Mouse (Mus musculus) gastrocnemius, adult 2 months (tissue): Measurements from ENCODE around the gene Socs3. TPM values are rescaled to one million over a fixed set of nuclear protein-coding genes. Genes with fewer than 3 reads are reported as not detected.

Experiments
- DNase-seq: peaks from one replicate; pipeline ENCODE4 v3.0.0; 2022
- H3K27ac ChIP-seq: fragments of 200-600 bp; 2 replicates; pipeline ENCODE4 v1.8.1; 2022; ENCODE audit warnings: mild to moderate bottlenecking
- H3K4me3 ChIP-seq: fragments of 200-600 bp; 2 replicates; pipeline ENCODE4 v1.8.1; 2022; ENCODE audit warnings: mild to moderate bottlenecking, moderate library complexity
- CTCF ChIP-seq: fragments of 200-600 bp; IDR thresholded peaks from 2 replicates; pipeline ENCODE4 v1.8.1; 2022; ENCODE audit warnings: antibody characterized with exemption, mild to moderate bottlenecking, moderate library complexity
- intact Hi-C: fragments of 180-260 bp; cut with DNase I; formaldehyde crosslinking; loops from one replicate; pipeline ENCODE4 v1.15.1; 2025
- microRNA-seq: library from miRNA; unstranded; fragments of <30 nt; microRNA quantifications from one replicate; pipeline ENCODE4 v1.2.0, GENCODE M21; 2021
- total RNA-seq, 2 experiments: library from RNA; stranded (reverse); gene quantifications; 2 replicates each; pipeline ENCODE4 v1.2.3; 2021

Socs3 gene
- total RNA-seq, 2 experiments from 2014 or later, result 1.7 to 10.1 TPM

DNA sequence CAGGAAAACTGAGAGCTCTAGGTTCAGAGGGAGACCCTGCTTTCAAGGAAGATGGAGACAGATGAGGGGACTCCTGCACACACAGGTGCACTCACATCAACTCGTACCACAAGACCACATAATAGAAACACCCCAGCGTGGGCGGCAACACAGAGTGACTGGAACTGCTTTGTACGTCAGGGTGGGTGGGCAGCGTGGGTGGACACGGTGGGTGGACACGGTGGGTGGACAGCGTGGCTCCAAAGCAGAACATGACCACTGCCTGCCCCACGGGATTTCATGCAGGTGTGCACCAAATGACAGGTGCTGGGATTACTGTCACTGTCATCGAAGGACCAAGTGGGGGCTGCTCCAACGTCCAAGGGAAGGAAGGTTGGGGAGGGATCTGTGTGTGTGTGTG lies 51.3 kb downstream of the Socs3 start:
- TF ChIP-seq CTCF, result no peak
- intact Hi-C loops, result no loop called here

More for the DNA sequence above, 51.3 kb downstream of the Socs3 start:
- Histone ChIP-seq H3K27ac (no peak overlapping the region), H3K4me3 (no peak overlapping the region)
- DNase-seq, result no peak

Small RNA genes within 50 kb of the gene (microRNA-seq; reads per million reads assigned to microRNA genes)
- gene Mir6933, result not detected

Other genes starting within 250 kb of the Socs3 start
- 1 to 10 TPM; 1.0 TPM for gene Tmc8, start 188.0 kb downstream of the Socs3 start, total RNA-seq
- 1 to 10 TPM; 4.3 to 4.5 TPM for gene Tmc6, start 187.8 kb downstream of the Socs3 start, total RNA-seq
- gene 6030468B19Rik, start 172.4 kb downstream of the Socs3 start, total RNA-seq, result not detected
- gene Gm20708, start 160.4 kb downstream of the Socs3 start, total RNA-seq, result 1 to 10 TPM in 1 of 2 experiments, under 1 TPM in 1; 0.86 to 1.6 TPM
- gene Syngr2, start 160.4 kb downstream of the Socs3 start, total RNA-seq, result 100 to 1,000 TPM; 169 to 173 TPM
- gene Afmid, start 144.1 kb downstream of the Socs3 start, total RNA-seq, result 1 to 10 TPM; 3.1 to 3.3 TPM
- 1 to 10 TPM; 2.5 to 2.8 TPM for gene Tk1, start 144.0 kb downstream of the Socs3 start, total RNA-seq
- gene Birc5, start 120.8 kb downstream of the Socs3 start, total RNA-seq, result not detected
- not detected for gene Tmem235, start 109.3 kb downstream of the Socs3 start, total RNA-seq
- 1 to 10 TPM; 3.8 to 5.2 TPM for gene Tha1, start 96.6 kb downstream of the Socs3 start, total RNA-seq
- gene Pgs1, start 16.2 kb upstream of the Socs3 start, total RNA-seq, result 10 to 100 TPM; 17.2 to 18.0 TPM
- under 1 TPM; 0.05 to 0.06 TPM for gene Dnah17, start 160.6 kb upstream of the Socs3 start, total RNA-seq